Comparison of ENCODE assay signal across 14 mouse cellular contexts in the genomic region with DNA sequence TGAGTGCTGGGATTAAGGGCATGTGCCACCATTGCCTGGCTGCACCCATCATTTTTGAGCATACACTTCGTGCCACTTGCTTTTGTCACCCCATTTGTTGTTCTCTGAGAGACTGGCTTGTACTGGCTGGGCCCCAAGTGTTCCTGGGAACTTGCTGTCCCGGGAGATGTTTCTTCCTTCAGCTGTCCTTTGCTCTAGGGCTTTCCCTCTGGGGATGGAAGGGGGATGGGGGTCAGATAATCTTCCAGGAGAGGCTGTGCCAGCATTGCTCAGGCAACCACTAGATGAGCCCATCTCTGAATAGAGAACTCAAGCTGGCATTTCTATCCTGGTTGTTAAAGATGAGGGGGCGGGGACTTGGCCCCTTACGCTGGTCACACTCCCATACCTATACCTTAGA. TPM values are rescaled to one million over a fixed set of nuclear protein-coding genes. Genes with fewer than 3 reads are reported as not detected.
A peak's percentile ranks its signal among the peaks of the same experiment; 100 is the strongest.
DNase-seq lines count a peak whose midpoint lies in the region; ATAC-seq and TF ChIP-seq lines count a peak whose summit lies in the region.
"Had no signal": no experiment of that assay in that cellular context is flagged by ENCODE, and none has a peak within 500 bp of the region (broad histone marks: within the 10 kb centered on the region; RNA-seq: fewer than 3 reads in every experiment).

No protein-coding gene starts in this region.

- H3K4me2 ChIP-seq in liver, postnatal 0 days (ENCODE audit: low read depth, low read length), result no peak overlapping the region
- H3K4me2 ChIP-seq in liver, embryonic 11.5 days, result no peak overlapping the region
- H3K4me2 ChIP-seq: embryonic facial prominence, embryonic 15.5 days; hindbrain, embryonic 15.5 days had no signal

- peaks cover 34% of the 10 kb centered on the region for H3K4me1 ChIP-seq in liver, postnatal 0 days (ENCODE audit: insufficient read depth)
- H3K4me1 ChIP-seq in liver, embryonic 11.5 days (replicated peaks; ENCODE audit: control insufficient read depth, insufficient read depth, low read length), result peaks cover 19% of the 10 kb centered on the region
- H3K4me1 ChIP-seq in small intestine, adult 2 months (ENCODE audit: control insufficient read depth, insufficient read depth, insufficient read length, low read length), result peaks cover 25% of the 10 kb centered on the region
- H3K4me1 ChIP-seq: embryonic facial prominence, embryonic 15.5 days had no signal

- TF ChIP-seq POLR2A in small intestine, adult 2 months (IDR thresholded peaks at IDR 0.05; ENCODE audit: low read depth, low read length), result no peak

- H3K36me3 ChIP-seq in liver, postnatal 0 days (replicated peaks; ENCODE audit: insufficient read depth, low read length), result no peaks in the 10 kb centered on the region
- no peaks in the 10 kb centered on the region for H3K36me3 ChIP-seq in liver, embryonic 11.5 days (ENCODE audit: control insufficient read depth, insufficient read depth, low read length)
- H3K36me3 ChIP-seq in small intestine, adult 2 months (ENCODE audit: control insufficient read depth, insufficient read depth, low read length), result no peaks in the 10 kb centered on the region
- H3K36me3 ChIP-seq: embryonic facial prominence, embryonic 15.5 days; hindbrain, embryonic 15.5 days had no signal

- intact Hi-C loops in heart, postnatal 10 days (cut with DNase I), result no loop called here

- 69% methylated on average over 4 of the region's 4 CpGs for WGBS in liver, postnatal 0 days (ENCODE audit: insufficient replicate concordance)
- WGBS in liver, embryonic 11.5 days, result 78% methylated on average over 4 of the region's 4 CpGs
- 37% methylated on average over 4 of the region's 4 CpGs for WGBS in small intestine, adult 2 months

- DNase-seq in adrenal gland, postnatal 14 days, result peak; percentile 76
- no peak for DNase-seq in adrenal gland, adult 8-10 months
- DNase-seq in heart, postnatal 10 days, result peak; percentile 58 to 61
- DNase-seq in heart, adult 8-10 months (ENCODE audit: low spot score), result no peak
- no peak for DNase-seq in liver, postnatal 0 days
- DNase-seq in liver, embryonic 11.5 days (ENCODE audit: low spot score), result no peak
- no peak for DNase-seq in urinary bladder, adult 2 months (ENCODE audit: low spot score)
- DNase-seq: cerebellum, adult 11 months had no signal

- TF ChIP-seq EP300 in liver, postnatal 0 days (IDR thresholded peaks at IDR 0.05; ENCODE audit: low read depth), result no peak

- no peak overlapping the region for H3K9ac ChIP-seq in liver, postnatal 0 days (replicated peaks)
- no peak overlapping the region for H3K9ac ChIP-seq in liver, embryonic 11.5 days (ENCODE audit: low read depth, low read length)
- H3K9ac ChIP-seq: embryonic facial prominence, embryonic 15.5 days; hindbrain, embryonic 15.5 days; liver, embryonic 14.5 days had no signal

- H3K27ac ChIP-seq in liver, postnatal 0 days (ENCODE audit: low read depth), result peak overlapping the region; percentile 86
- no peak overlapping the region for H3K27ac ChIP-seq in liver, embryonic 11.5 days (ENCODE audit: low read depth, low read length)
- peak overlapping the region; percentile 90 for H3K27ac ChIP-seq in small intestine, adult 2 months (ENCODE audit: insufficient read depth, low read depth, low read length)
- H3K27ac ChIP-seq: embryonic facial prominence, embryonic 15.5 days; liver, embryonic 14.5 days had no signal

- H3K27me3 ChIP-seq in liver, postnatal 0 days (ENCODE audit: insufficient read depth, low read length), result no peaks in the 10 kb centered on the region
- H3K27me3 ChIP-seq in liver, embryonic 11.5 days (replicated peaks; ENCODE audit: control insufficient read depth, insufficient read depth, low read length), result no peaks in the 10 kb centered on the region
- H3K27me3 ChIP-seq in small intestine, adult 2 months (ENCODE audit: control insufficient read depth, insufficient read depth, low read length), result no peaks in the 10 kb centered on the region
- H3K27me3 ChIP-seq: embryonic facial prominence, embryonic 15.5 days; hindbrain, embryonic 15.5 days; Patski had no signal

- TF ChIP-seq CTCF in liver, postnatal 0 days (IDR thresholded peaks at IDR 0.05; ENCODE audit: low read depth), result no peak
- no peak for TF ChIP-seq CTCF in small intestine, adult 2 months (IDR thresholded peaks at IDR 0.05; ENCODE audit: extremely low read depth, insufficient read length, insufficient replicate concordance, low read depth, low read length)

- ATAC-seq in liver, postnatal 0 days, result no peak
- ATAC-seq in liver, embryonic 11.5 days (replicated peaks; ENCODE audit: low FRiP score), result no peak
- ATAC-seq: forebrain, embryonic 14.5 days; Patski had no signal

- H3K4me3 ChIP-seq in liver, postnatal 0 days (ENCODE audit: low read depth, low read length), result no peak overlapping the region
- H3K4me3 ChIP-seq in liver, embryonic 11.5 days (ENCODE audit: low read depth, low read length), result no peak overlapping the region
- H3K4me3 ChIP-seq in small intestine, adult 2 months (ENCODE audit: low read depth, low read length), result no peak overlapping the region
- H3K4me3 ChIP-seq: embryonic facial prominence, embryonic 15.5 days; hindbrain, embryonic 15.5 days had no signal

- H3K9me3 ChIP-seq in liver, postnatal 0 days (ENCODE audit: low read length), result no peaks in the 10 kb centered on the region
- no peaks in the 10 kb centered on the region for H3K9me3 ChIP-seq in liver, embryonic 11.5 days (ENCODE audit: control insufficient read depth, low read length)
- H3K9me3 ChIP-seq: embryonic facial prominence, embryonic 15.5 days; hindbrain, embryonic 15.5 days had no signal

RNA-seq across cellular contexts. Expression of a gene that starts 17.4 kb away (rescaled TPM):
- 30.6 and 36.6 TPM in 2 replicates for total RNA-seq in adrenal gland, postnatal 14 days (2021)
- total RNA-seq in adrenal gland, adult 8-10 months (2022), result 10 to 100 TPM; 22.2 to 24.2 (median 23.6) TPM
- total RNA-seq in heart, postnatal 10 days (2021), result 10 to 100 TPM; 10.3 to 19.6 TPM
- 10 to 100 TPM; 19.9 to 28.9 (median 23.1) TPM for total RNA-seq in heart, adult 8-10 months (2022)
- 52.2 and 53.2 TPM in 2 replicates for polyA plus RNA-seq in liver, postnatal 0 days (2015; fragmentation: Nextera tagmentation; extraction: Ambion mirVana)
- 21.9 and 23.2 TPM in 2 replicates for polyA plus RNA-seq in liver, embryonic 11.5 days (2014; fragmentation: Nextera tagmentation; extraction: Ambion mirVana)
- polyA plus RNA-seq in small intestine, adult 2 months (2012; rRNA removed), result 4.5 and 5.3 TPM in 2 replicates
- polyA plus RNA-seq in urinary bladder, adult 2 months (2012; rRNA removed), result 13.5 and 14.5 TPM in 2 replicates

RNA-seq across cellular contexts. Expression of a gene that starts 53.6 kb away (rescaled TPM):
- 32.1 and 36.3 TPM in 2 replicates for total RNA-seq in adrenal gland, postnatal 14 days (2021)
- 10 to 100 TPM; 29.0 to 41.6 (median 36.4) TPM for total RNA-seq in adrenal gland, adult 8-10 months (2022)
- 10 to 100 TPM; 82.8 to 88.9 TPM for total RNA-seq in heart, postnatal 10 days (2021)
- total RNA-seq in heart, adult 8-10 months (2022), result 10 to 100 TPM; 92.2 to 93.9 (median 93.1) TPM
- 5.1 and 5.8 TPM in 2 replicates for polyA plus RNA-seq in liver, postnatal 0 days (2015; fragmentation: Nextera tagmentation; extraction: Ambion mirVana)
- polyA plus RNA-seq in liver, embryonic 11.5 days (2014; fragmentation: Nextera tagmentation; extraction: Ambion mirVana), result 16.8 and 16.9 TPM in 2 replicates
- polyA plus RNA-seq in small intestine, adult 2 months (2012; rRNA removed), result 14.5 and 19.7 TPM in 2 replicates
- polyA plus RNA-seq in urinary bladder, adult 2 months (2012; rRNA removed), result 21.6 and 24.0 TPM in 2 replicates

Comparison
In these comparisons a context has a peak if more than half of its experiments do, and no peak if none do; other contexts are left out.
1. DNase-seq: peak in adrenal gland, postnatal 14 days (single experiment) and heart, postnatal 10 days (2 of 2); none in adrenal gland, adult 8-10 months (single experiment), heart, adult 8-10 months (single experiment), liver, postnatal 0 days (single experiment), liver, embryonic 11.5 days (single experiment) and urinary bladder, adult 2 months (single experiment).